Mouse (Mus musculus): ENCODE data around the gene Nrxn2. TPM values are rescaled to one million over a fixed set of nuclear protein-coding genes. Genes with fewer than 3 reads are reported as not detected.
A peak's percentile ranks its signal among the peaks of the same experiment; 100 is the strongest.

Gene Nrxn2
- polyA plus RNA-seq, 1 experiment from 2014 or later = 28.9 TPM

GRCm38 (mm10) chr19:6382323-6382924 lies 36.1 kb upstream of the Nrxn2 start:
- Histone ChIP-seq H3K4me3 (no peak overlapping the region), H3K27ac (replicated peaks) (no peak overlapping the region), H3K9me3 (no peaks in the 10 kb centered on the region), H3K9ac (no peak overlapping the region), H3K4me1 (replicated peaks) (peaks cover 23% of the 10 kb centered on the region), H3K4me2 (no peak overlapping the region), H3K27me3 (no peaks in the 10 kb centered on the region), H3K36me3 (peaks cover 23% of the 10 kb centered on the region)
- ATAC-seq (ENCODE audit: low read depth) = no peak
- WGBS = 90% methylated on average over 4 of the region's 4 CpGs

GRCm38 (mm10) chr19:6383470-6383869 lies 35.1 kb upstream of the Nrxn2 start:
- Histone ChIP-seq H3K27ac (replicated peaks) (no peak overlapping the region), H3K4me1 (replicated peaks) (peaks cover 14% of the 10 kb centered on the region), H3K27me3 (no peaks in the 10 kb centered on the region), H3K36me3 (peaks cover 12% of the 10 kb centered on the region; the same call in 1 of the 2 replicates), H3K9me3 (no peaks in the 10 kb centered on the region), H3K9ac (peak overlapping the region; percentile 26; the same call in 1 of the 2 replicates), H3K4me2 (no peak overlapping the region), H3K4me3 (no peak overlapping the region)
- WGBS = 53% methylated on average over 5 of the region's 5 CpGs
- ATAC-seq (ENCODE audit: low read depth) = no peak

- H3K9me3 ChIP-seq = no peaks in the 10 kb centered on the region
- WGBS = 26% methylated on average over 7 of the region's 7 CpGs
- ATAC-seq (ENCODE audit: low read depth) = no peak
- H3K27ac ChIP-seq (replicated peaks) = no peak within 1 kb of the TSS
- H3K36me3 ChIP-seq = peaks cover 6% of the 10 kb centered on the region; the same call in 1 of the 2 replicates
- H3K4me1 ChIP-seq (replicated peaks) = peaks cover 14% of the 10 kb centered on the region
- no peak within 1 kb of the TSS for H3K4me2 ChIP-seq
- no peaks in the 10 kb centered on the region for H3K27me3 ChIP-seq
- no peak within 1 kb of the TSS for H3K4me3 ChIP-seq
- H3K9ac ChIP-seq = peak within 1 kb of the TSS; percentile 26; the same call in 1 of the 2 replicates
These were observed 34.4 kb upstream of the Nrxn2 start, which contains the start of gene Pygm for GRCm38 (mm10) chr19:6384128-6384527. Gene Pygm, plus strand, starts transcription at chr19:6384399.

GRCm38 (mm10) chr19:6384954-6385353 lies 33.6 kb upstream of the Nrxn2 start:
- no peaks in the 10 kb centered on the region for H3K27me3 ChIP-seq
- no peak overlapping the region for H3K4me2 ChIP-seq
- no peak overlapping the region for H3K4me3 ChIP-seq
- H3K9ac ChIP-seq = no peak overlapping the region
- H3K27ac ChIP-seq (replicated peaks) = no peak overlapping the region
- H3K9me3 ChIP-seq = no peaks in the 10 kb centered on the region
- no peak for ATAC-seq (ENCODE audit: low read depth)
- H3K36me3 ChIP-seq = 0 out of 2 replicates have a peak, but pooled peaks cover 3% of the 10 kb centered on the region
- WGBS = 76% methylated on average over 11 of the region's 11 CpGs
- H3K4me1 ChIP-seq (replicated peaks) = peaks cover 21% of the 10 kb centered on the region

GRCm38 (mm10) chr19:6385419-6385818 lies 33.1 kb upstream of the Nrxn2 start:
- H3K9me3 ChIP-seq = no peaks in the 10 kb centered on the region
- H3K27ac ChIP-seq (replicated peaks) = no peak overlapping the region
- no peak overlapping the region for H3K4me2 ChIP-seq
- 0 out of 2 replicates have a peak, but pooled peaks cover 1% of the 10 kb centered on the region for H3K36me3 ChIP-seq
- WGBS = 85% methylated on average over 5 of the region's 5 CpGs
- H3K27me3 ChIP-seq = no peaks in the 10 kb centered on the region
- no peak overlapping the region for H3K4me3 ChIP-seq
- peaks cover 22% of the 10 kb centered on the region for H3K4me1 ChIP-seq (replicated peaks)
- H3K9ac ChIP-seq = no peak overlapping the region
- ATAC-seq (ENCODE audit: low read depth) = no peak

- H3K4me1 ChIP-seq (replicated peaks) = peaks cover 22% of the 10 kb centered on the region
- no peaks in the 10 kb centered on the region for H3K9me3 ChIP-seq
- 80% methylated on average over 7 of the region's 7 CpGs for WGBS
- no peaks in the 10 kb centered on the region for H3K27me3 ChIP-seq
- no peak overlapping the region for H3K4me3 ChIP-seq
- no peak overlapping the region for H3K27ac ChIP-seq (replicated peaks)
- H3K4me2 ChIP-seq = no peak overlapping the region
- no peaks in the 10 kb centered on the region for H3K36me3 ChIP-seq
- no peak overlapping the region for H3K9ac ChIP-seq
- ATAC-seq (ENCODE audit: low read depth) = no peak
These were observed 32.7 kb upstream of the Nrxn2 start for GRCm38 (mm10) chr19:6385821-6386220.

GRCm38 (mm10) chr19:6386234-6386633 lies 32.3 kb upstream of the Nrxn2 start:
- WGBS = 68% methylated on average over 9 of the region's 9 CpGs
- H3K9ac ChIP-seq = no peak overlapping the region
- no peak overlapping the region for H3K4me2 ChIP-seq
- H3K4me1 ChIP-seq (replicated peaks) = peaks cover 22% of the 10 kb centered on the region
- ATAC-seq (ENCODE audit: low read depth) = no peak
- H3K4me3 ChIP-seq = no peak overlapping the region
- H3K27me3 ChIP-seq = no peaks in the 10 kb centered on the region
- no peaks in the 10 kb centered on the region for H3K36me3 ChIP-seq
- no peak overlapping the region for H3K27ac ChIP-seq (replicated peaks)
- H3K9me3 ChIP-seq = no peaks in the 10 kb centered on the region

- no peak overlapping the region for H3K27ac ChIP-seq (replicated peaks)
- no peaks in the 10 kb centered on the region for H3K9me3 ChIP-seq
- no peak overlapping the region for H3K9ac ChIP-seq
- ATAC-seq (ENCODE audit: low read depth) = no peak
- no peaks in the 10 kb centered on the region for H3K36me3 ChIP-seq
- no peaks in the 10 kb centered on the region for H3K27me3 ChIP-seq
- peaks cover 21% of the 10 kb centered on the region for H3K4me1 ChIP-seq (replicated peaks)
- 85% methylated on average over 13 of the region's 13 CpGs for WGBS
- H3K4me2 ChIP-seq = no peak overlapping the region
- H3K4me3 ChIP-seq = no peak overlapping the region
These were observed 30.5 kb upstream of the Nrxn2 start for GRCm38 (mm10) chr19:6388006-6388405.

GRCm38 (mm10) chr19:6389803-6390202 lies 28.7 kb upstream of the Nrxn2 start:
- 4% methylated on average over 16 of the region's 16 CpGs for WGBS
- Histone ChIP-seq H3K27me3 (no peaks in the 10 kb centered on the region), H3K4me3 (peak overlapping the region; percentile 28), H3K4me1 (replicated peaks) (peaks cover 8% of the 10 kb centered on the region), H3K9me3 (no peaks in the 10 kb centered on the region), H3K27ac (replicated peaks) (no peak overlapping the region), H3K36me3 (no peaks in the 10 kb centered on the region), H3K4me2 (peak overlapping the region; percentile 53), H3K9ac (peak overlapping the region; percentile 64)
- ATAC-seq (ENCODE audit: low read depth) = no peak

GRCm38 (mm10) chr19:6390251-6390650 lies 28.3 kb upstream of the Nrxn2 start:
- H3K9ac ChIP-seq = no peak overlapping the region
- H3K4me3 ChIP-seq = no peak overlapping the region
- no peak overlapping the region for H3K27ac ChIP-seq (replicated peaks)
- ATAC-seq (ENCODE audit: low read depth) = no peak
- H3K4me2 ChIP-seq = peak overlapping the region; percentile 53
- 62% methylated on average over 6 of the region's 6 CpGs for WGBS
- H3K4me1 ChIP-seq (replicated peaks) = peaks cover 8% of the 10 kb centered on the region
- H3K27me3 ChIP-seq = no peaks in the 10 kb centered on the region
- H3K9me3 ChIP-seq = no peaks in the 10 kb centered on the region
- no peaks in the 10 kb centered on the region for H3K36me3 ChIP-seq

GRCm38 (mm10) chr19:6392743-6393393 lies 25.7 kb upstream of the Nrxn2 start:
- peaks cover 8% of the 10 kb centered on the region for H3K4me1 ChIP-seq (replicated peaks)
- H3K4me2 ChIP-seq = no peak overlapping the region
- H3K4me3 ChIP-seq = no peak overlapping the region
- H3K27ac ChIP-seq (replicated peaks) = no peak overlapping the region
- H3K36me3 ChIP-seq = no peaks in the 10 kb centered on the region
- no peak for ATAC-seq (ENCODE audit: low read depth)
- H3K9me3 ChIP-seq = no peaks in the 10 kb centered on the region
- no peaks in the 10 kb centered on the region for H3K27me3 ChIP-seq
- H3K9ac ChIP-seq = no peak overlapping the region
- WGBS = 92% methylated on average over 14 of the region's 14 CpGs

- no peak for ATAC-seq (ENCODE audit: low read depth)
- Histone ChIP-seq H3K4me1 (replicated peaks) (peaks cover 14% of the 10 kb centered on the region), H3K36me3 (no peaks in the 10 kb centered on the region), H3K27ac (replicated peaks) (no peak overlapping the region), H3K9ac (no peak overlapping the region), H3K9me3 (no peaks in the 10 kb centered on the region), H3K4me2 (no peak overlapping the region), H3K4me3 (no peak overlapping the region), H3K27me3 (no peaks in the 10 kb centered on the region)
- WGBS = 92% methylated on average over 16 of the region's 16 CpGs
These were observed 24.9 kb upstream of the Nrxn2 start for GRCm38 (mm10) chr19:6393637-6394036.
